Mouse (Mus musculus): ENCODE results near the gene Ube2c.

Ube2c gene

GRCm38 (mm10) chr2:164769258-164770037 lies at the start of gene Ube2c:
Ube2c (plus strand) TSS chr2:164769898.
- DNase-seq (ENCODE audit: low read depth): peak; percentile 97

DNA sequence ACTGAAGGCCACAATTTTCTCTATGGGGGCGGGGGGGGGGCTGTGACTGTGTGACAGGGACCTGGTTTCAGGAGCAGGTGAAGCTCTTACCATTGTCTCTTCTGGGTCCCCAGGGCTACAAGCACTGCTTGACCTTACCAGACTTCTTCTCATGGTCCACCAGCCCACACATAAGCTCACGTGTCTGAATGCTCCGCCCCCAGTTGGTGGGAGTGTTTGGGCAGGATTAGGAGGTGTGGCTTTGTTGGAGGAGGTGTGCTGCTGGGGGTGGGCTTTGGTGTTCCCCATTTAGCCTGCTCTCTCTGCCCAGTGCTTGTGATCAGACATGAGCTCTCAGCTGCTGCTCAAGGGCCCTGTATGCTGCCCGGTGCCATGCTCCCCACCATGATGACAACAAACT lies 46.4 kb upstream of the Ube2c start:
- DNase-seq (ENCODE audit: low read depth): no peak

GRCm38 (mm10) chr2:164725895-164726619 lies 43.6 kb upstream of the Ube2c start:
- peak; percentile 46 for DNase-seq (ENCODE audit: low read depth)

- DNase-seq (ENCODE audit: low read depth): no peak
Measured at GRCm38 (mm10) chr2:164731719-164732118, 38.0 kb upstream of the Ube2c start.

GRCm38 (mm10) chr2:164733259-164733658 lies 36.4 kb upstream of the Ube2c start:
- DNase-seq (ENCODE audit: low read depth): no peak

GRCm38 (mm10) chr2:164734839-164735238 lies 34.9 kb upstream of the Ube2c start:
- no peak for DNase-seq (ENCODE audit: low read depth)

DNA sequence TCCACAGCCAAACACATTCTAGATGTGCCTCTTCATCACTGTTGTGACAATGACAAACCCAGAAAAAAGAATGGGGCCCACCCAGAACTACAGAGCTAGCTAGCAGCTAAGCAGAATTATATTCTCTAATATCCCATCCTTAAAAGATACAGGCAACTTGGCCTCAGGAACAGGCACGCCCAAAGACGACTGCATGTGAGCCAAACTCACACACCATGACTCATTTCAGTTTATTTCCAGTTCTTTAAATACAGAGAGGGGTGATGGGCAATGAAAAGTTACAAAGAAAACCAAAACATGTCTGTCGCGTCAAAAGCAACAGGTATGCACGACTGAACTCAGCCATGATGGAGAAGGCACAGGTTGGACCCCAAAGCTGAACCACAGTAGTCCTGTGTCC lies 34.3 kb upstream of the Ube2c start:
- no peak for DNase-seq (ENCODE audit: low read depth)

- no peak for DNase-seq (ENCODE audit: low read depth)
Measured at GRCm38 (mm10) chr2:164737377-164738090, 32.2 kb upstream of the Ube2c start.

DNA sequence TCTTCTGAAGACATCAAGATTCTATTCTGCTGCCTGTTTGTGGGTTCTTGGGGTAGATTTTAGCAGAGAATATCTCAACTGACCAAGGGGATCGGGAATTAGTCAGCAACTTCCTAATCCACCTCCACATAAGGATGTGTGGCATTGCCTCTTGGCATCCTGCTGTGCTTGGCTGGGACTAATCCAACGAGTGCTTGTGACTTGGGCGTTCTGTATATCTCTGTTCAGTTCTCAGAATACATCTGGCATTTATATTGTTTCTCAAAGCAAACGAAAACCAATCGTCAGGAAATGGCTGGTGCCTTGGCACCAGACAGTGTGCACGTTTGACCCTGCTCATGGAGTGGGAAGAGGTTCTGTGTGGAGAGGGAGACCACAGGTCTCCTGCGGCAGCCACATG lies 29.8 kb upstream of the Ube2c start:
- DNase-seq (ENCODE audit: low read depth): no peak

GRCm38 (mm10) chr2:164744987-164745386 lies 24.7 kb upstream of the Ube2c start:
- no peak for DNase-seq (ENCODE audit: low read depth)

DNA sequence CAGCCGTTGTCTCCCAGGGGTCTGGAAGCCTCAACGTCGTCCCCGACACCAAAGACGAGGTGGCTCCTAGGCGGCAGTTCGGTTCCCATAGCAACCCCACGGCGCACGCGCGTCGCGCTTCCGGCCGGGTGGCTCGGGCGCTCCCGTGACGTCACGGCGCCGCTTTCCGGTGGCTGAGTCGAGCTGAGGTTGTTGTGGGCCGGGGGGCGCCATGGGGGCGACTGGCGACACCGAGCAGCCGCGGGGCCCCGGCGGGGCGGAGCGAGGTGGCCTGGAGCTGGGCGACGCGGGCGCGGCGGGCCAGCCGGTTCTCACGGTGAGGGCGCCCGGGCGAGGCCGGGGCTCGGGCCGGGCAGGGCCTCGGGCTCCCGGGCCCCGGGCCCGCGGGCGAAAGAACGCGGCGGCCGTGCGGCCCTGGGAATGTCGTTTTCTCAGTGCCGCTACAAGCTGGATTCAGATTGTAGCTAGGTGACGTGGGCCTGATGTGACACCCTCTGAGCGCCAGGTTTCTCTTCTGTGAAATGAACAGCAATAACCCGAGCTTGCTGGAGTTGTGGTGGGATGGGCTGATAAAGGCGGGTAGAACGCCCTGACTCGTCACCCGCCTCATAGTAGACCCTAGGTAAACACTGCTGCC lies 23.7 kb upstream of the Ube2c start, which contains the start of the genes Wfdc3 and Dnttip1:
Wfdc3 (minus strand) TSS at position 89 of the 637 bp plus-strand sequence.
Dnttip1 (plus strand) TSS at position 141 of the 637 bp plus-strand sequence.
- DNase-seq (ENCODE audit: low read depth): peak; percentile 89

DNA sequence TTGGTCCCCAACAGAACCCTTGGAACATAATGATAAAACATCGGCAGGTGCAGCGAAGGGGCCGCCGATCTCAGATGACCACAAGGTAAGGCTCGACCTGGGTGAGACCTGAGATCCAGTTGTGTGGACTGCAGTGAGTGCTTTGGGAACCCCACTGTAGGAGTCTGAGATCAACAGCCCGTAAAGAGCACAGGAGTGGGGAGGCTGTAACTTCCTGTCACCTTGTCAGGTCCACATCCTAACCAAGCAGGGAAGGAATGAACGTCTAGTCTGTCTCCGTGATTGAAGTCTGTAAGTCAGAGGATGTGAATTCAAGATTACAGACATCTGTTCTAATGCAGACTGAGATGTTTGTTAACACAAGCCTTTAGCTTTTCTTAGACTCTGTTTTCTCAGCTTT lies 23.0 kb upstream of the Ube2c start:
- DNase-seq (ENCODE audit: low read depth): no peak

DNA sequence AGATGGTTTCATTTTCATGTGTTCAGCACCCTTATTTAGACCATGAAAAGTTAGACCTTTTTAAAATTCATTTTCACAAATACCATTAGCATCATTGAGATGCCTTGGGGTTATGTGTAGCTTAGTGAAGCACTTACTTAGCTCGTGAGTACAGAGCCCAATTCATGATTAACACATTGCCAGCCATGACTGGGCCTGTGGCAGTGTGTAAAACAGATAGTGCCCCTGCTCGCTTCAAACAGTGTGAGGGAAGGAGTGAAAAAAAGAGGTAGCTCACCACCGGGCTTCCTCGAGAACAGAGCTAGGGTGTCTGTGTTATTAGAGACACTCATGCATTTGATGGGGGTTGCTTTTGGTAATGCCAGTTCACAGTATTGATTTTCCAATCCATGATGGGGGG lies 21.5 kb upstream of the Ube2c start:
- DNase-seq (ENCODE audit: low read depth): no peak

GRCm38 (mm10) chr2:164748991-164749390 lies 20.7 kb upstream of the Ube2c start:
- no peak for DNase-seq (ENCODE audit: low read depth)

GRCm38 (mm10) chr2:164752454-164752853 lies 17.2 kb upstream of the Ube2c start:
- DNase-seq (ENCODE audit: low read depth): no peak

GRCm38 (mm10) chr2:164754105-164754504 lies 15.6 kb upstream of the Ube2c start:
- DNase-seq (ENCODE audit: low read depth): no peak

DNA sequence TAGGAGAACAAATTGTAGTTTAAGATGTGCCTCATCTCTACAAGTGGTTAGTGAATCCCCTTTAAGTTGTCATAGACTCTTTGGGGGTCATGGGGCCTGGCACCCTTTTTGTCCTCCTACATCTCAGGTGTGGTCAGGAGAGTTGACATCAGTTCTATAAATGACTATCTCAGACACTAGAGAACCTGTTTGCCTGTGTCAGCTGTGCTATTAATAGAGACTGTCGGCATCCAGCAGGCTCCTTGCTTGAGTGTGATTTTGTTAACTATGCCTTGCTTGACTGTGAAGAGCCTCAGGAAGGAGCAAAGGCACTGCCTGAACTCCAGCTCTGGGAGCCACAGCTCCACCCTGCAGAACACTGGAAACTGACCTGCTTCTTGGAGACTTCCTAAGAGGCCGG lies 14.9 kb upstream of the Ube2c start:
- DNase-seq (ENCODE audit: low read depth): no peak

- DNase-seq (ENCODE audit: low read depth): no peak
Measured at GRCm38 (mm10) chr2:164757841-164758240, 11.9 kb upstream of the Ube2c start.

DNA sequence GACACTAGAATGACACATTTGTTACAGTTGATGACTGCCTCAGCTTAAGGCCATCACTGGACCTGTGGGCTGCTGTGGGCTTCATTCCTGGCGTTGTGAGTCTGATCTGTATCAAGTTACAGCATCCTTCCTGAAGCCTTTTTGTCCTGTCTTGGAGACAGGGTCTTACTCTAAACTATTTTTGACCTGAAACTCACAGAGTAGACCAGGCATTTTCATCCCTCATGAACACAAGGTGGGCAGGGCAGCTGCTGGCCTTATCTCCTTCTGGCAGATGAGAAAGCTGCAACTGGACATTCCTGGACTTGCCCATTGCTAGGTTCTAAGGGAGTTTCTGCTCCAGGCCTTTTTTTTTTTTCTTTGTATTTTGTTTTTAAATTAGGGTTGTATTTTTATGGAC lies 11.0 kb upstream of the Ube2c start:
- no peak for DNase-seq (ENCODE audit: low read depth)

DNA sequence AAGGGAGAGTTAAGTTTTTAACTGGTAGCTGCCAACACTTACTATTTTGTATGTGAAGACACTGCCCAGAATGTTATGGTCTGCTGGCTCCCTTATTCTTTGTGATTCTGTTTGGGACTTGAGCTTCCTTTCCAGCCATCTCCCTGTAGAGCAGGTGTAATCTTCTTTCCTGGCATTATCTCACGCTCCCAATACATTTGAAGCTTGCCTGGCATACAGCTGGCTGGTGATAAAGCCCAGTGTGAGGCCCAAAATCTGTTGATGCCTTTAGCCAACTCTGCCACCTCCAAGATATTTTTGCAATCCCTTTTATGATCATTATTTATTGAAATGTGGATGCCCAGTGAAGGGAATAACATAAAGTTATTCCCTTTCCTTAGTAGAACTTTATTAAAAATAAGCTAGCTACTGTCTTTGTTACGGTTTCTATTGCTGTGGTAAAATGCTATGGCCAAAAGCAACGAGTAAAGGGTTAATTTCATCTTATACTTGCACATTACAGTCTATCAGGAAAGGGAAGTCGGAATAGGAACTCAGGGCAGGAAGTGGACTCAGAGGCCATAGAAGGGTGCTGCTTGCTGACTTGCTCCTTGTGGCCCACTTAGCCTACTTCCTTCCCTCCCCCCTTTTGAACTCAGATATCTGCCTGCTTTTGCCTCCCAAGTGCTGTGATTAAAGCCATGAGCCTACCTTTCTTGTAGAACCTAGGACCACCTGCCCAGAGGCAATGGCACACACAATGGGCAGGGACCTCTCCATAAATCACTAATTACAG lies 9.5 kb upstream of the Ube2c start:
- DNase-seq (ENCODE audit: low read depth): no peak

DNA sequence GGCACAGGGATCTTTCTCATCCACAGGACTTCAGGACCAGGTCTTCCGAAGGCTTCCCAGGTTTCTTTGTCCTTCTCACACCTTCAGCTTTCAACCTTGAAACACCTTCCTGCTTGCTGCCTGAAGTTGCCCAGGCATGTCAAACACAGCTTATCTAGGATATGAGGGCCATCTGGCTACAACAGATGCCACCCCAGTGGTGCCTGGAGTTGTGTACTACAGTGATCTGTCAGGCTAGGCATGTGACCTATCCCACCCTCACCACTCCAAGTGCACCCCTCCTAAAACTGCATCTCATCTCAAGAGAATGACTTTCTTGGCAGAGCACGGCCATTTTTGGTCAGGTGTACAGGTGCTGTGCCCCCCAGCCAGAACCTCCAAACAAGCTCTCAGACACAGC lies 8.2 kb upstream of the Ube2c start:
- no peak for DNase-seq (ENCODE audit: low read depth)
